Mouse (Mus musculus) kidney, adult 2 months (tissue): ENCODE measurements at regions not wholly inside any gene's neighbourhood (a gene's known extent, or its start where the extent isn't known, plus 50 kb on each side); places are given as distances from the start of the nearest gene placed in this dataset.

ENCODE experiments used
- CTCF ChIP-seq: fragments of 200-500 bp; conservative IDR thresholded peaks from 2 replicates; pipeline ENCODE4 v1.5.1; 2011; ENCODE audit warnings: low read depth, mild to moderate bottlenecking, control low read depth, low read length, moderate library complexity, mixed read lengths; ENCODE audit not compliant: insufficient read depth, insufficient read length
- POLR2A ChIP-seq: fragments of 200-500 bp; IDR thresholded peaks from one replicate; pipeline ENCODE4 v1.6.1; 2011; ENCODE audit warnings: low read depth, low read length, control low read depth

- TF ChIP-seq CTCF (no peak), POLR2A (no peak)
These were observed 156.5 kb downstream of the Dusp6 start for GRCm38 (mm10) chr10:99419532-99419931.
